11 mouse cellular contexts compared by ENCODE assay signal in the genomic region with DNA sequence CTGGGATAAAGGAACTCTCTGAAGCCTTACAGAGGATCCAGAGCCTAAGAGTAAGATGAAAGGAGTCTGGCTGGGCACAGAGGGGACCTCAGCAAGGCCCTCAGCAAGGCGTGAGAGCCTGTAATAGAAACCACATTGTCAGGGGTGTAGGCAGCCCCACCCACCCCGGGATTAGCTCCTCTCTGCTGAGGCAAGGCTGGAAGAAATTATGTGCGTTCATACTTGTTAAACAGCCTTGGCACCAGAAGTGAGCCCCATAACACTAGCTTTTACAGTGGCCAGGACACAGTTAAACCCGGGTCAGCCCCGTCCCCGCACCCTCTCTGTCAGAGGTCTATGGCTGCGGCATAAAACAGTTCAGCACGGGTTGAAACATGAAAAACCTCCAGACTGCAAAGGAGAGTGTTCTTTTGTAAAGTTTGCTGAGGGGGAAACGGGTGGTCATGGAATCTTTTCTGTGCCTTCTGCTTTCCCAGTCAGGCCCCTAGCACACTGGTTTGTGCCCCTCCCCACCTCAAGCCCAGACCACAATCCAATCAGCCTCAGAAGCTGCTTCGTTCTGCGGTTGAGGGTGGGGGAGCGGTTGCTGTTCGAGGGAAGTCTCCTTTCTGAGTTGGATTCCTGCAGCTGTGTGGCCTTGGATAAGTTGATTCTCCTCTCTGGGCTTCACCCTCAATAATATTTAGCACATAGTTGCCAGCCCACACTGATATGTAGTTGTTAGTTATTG.
DNase-seq lines count a peak whose midpoint lies in the region; ATAC-seq and TF ChIP-seq lines count a peak whose summit lies in the region.
"Had no signal": no experiment of that assay in that cellular context is flagged by ENCODE, and none has a peak within 500 bp of the region (broad histone marks: within the 10 kb centered on the region; RNA-seq: fewer than 3 reads in every experiment).

No protein-coding gene starts in this region.

- DNase-seq in gastrocnemius, postnatal 14 days = peak; percentile 19
- DNase-seq in gastrocnemius, adult 8-10 months (ENCODE audit: low spot score in 2 of 2) = no peak
- peak; percentile 42 for DNase-seq in lung, embryonic 14.5 days
- no peak for DNase-seq in lung, postnatal 4 days
- DNase-seq in embryo, embryonic 11 days = peak; percentile 80
- DNase-seq in retina, embryonic 14.5 days (ENCODE audit: low spot score) = no peak
- DNase-seq in lung, postnatal 0 days (ENCODE audit: low spot score) = no peak
- DNase-seq: heart, postnatal 10 days; lung, postnatal 14 days had no signal

- H3K36me3 ChIP-seq in lung, embryonic 14.5 days (ENCODE audit: insufficient read depth) = no peaks in the 10 kb centered on the region
- no peaks in the 10 kb centered on the region for H3K36me3 ChIP-seq in lung, postnatal 0 days (ENCODE audit: insufficient read depth, low read length)

- 15% methylated on average over 13 of the region's 13 CpGs for WGBS in lung, embryonic 14.5 days
- 20% methylated on average over 13 of the region's 13 CpGs for WGBS in lung, postnatal 0 days

- intact Hi-C loops in gastrocnemius, postnatal 14 days (cut with DNase I; ENCODE audit: low total_unique reads) = no loop called here

- no peaks in the 10 kb centered on the region for H3K9me3 ChIP-seq in lung, embryonic 14.5 days (ENCODE audit: low read depth, low read length)
- no peaks in the 10 kb centered on the region for H3K9me3 ChIP-seq in lung, postnatal 0 days (ENCODE audit: low read length)
- H3K9me3 ChIP-seq: forebrain, embryonic 13.5 days had no signal

- 0 out of 2 replicates have a peak, but pooled peaks have one; percentile 18 for ATAC-seq in lung, embryonic 14.5 days (ENCODE audit: insufficient read depth)
- ATAC-seq in megakaryocyte, adult 5-6 weeks (ENCODE audit: poor library complexity, severe bottlenecking) = peak; percentile 14; the same call in 1 of the 2 replicates
- no peak for ATAC-seq in lung, postnatal 0 days
- ATAC-seq: forebrain, embryonic 13.5 days had no signal

- TF ChIP-seq EP300 in lung, postnatal 0 days (IDR thresholded peaks at IDR 0.05) = no peak

- H3K27ac ChIP-seq in lung, embryonic 14.5 days (ENCODE audit: low read depth) = peak overlapping the region; percentile 54; the same call in 1 of the 2 replicates
- no peak overlapping the region for H3K27ac ChIP-seq in lung, postnatal 0 days (ENCODE audit: low read length)
- H3K27ac ChIP-seq: forebrain, embryonic 13.5 days had no signal

- no peak overlapping the region; the same call in 1 of the 2 replicates for H3K4me2 ChIP-seq in lung, embryonic 14.5 days
- no peak overlapping the region for H3K4me2 ChIP-seq in lung, postnatal 0 days (replicated peaks; ENCODE audit: low read depth, low read length)
- H3K4me2 ChIP-seq: forebrain, embryonic 13.5 days had no signal

- H3K4me1 ChIP-seq in lung, embryonic 14.5 days (ENCODE audit: insufficient read depth) = peaks cover 42% of the 10 kb centered on the region
- peaks cover 7% of the 10 kb centered on the region; the same call in 1 of the 2 replicates for H3K4me1 ChIP-seq in lung, postnatal 0 days (ENCODE audit: insufficient read depth, low read depth, low read length)

- no peak for TF ChIP-seq CTCF in lung, embryonic 14.5 days (IDR thresholded peaks at IDR 0.05; ENCODE audit: low read depth)
- no peak for TF ChIP-seq CTCF in lung, postnatal 0 days (IDR thresholded peaks at IDR 0.05)

- no peak overlapping the region for H3K4me3 ChIP-seq in lung, embryonic 14.5 days (ENCODE audit: low read depth, low read length)
- no peak overlapping the region for H3K4me3 ChIP-seq in lung, postnatal 0 days (ENCODE audit: low read depth, low read length)
- H3K4me3 ChIP-seq: forebrain, embryonic 13.5 days had no signal

- H3K9ac ChIP-seq in lung, embryonic 14.5 days = no peak overlapping the region
- H3K9ac ChIP-seq in lung, postnatal 0 days (replicated peaks; ENCODE audit: low read depth) = no peak overlapping the region
- H3K9ac ChIP-seq: forebrain, embryonic 13.5 days had no signal

- no peaks in the 10 kb centered on the region for H3K27me3 ChIP-seq in lung, embryonic 14.5 days (ENCODE audit: insufficient read depth, low read length)
- H3K27me3 ChIP-seq in lung, postnatal 0 days (replicated peaks; ENCODE audit: insufficient read depth, low read length) = no peaks in the 10 kb centered on the region

Comparison
In these comparisons a context has a peak if more than half of its experiments do, and no peak if none do; other contexts are left out.
1. DNase-seq: peak in gastrocnemius, postnatal 14 days (single experiment), lung, embryonic 14.5 days (single experiment) and embryo, embryonic 11 days (single experiment); none in gastrocnemius, adult 8-10 months (0 of 2), lung, postnatal 4 days (0 of 2), retina, embryonic 14.5 days (single experiment) and lung, postnatal 0 days (single experiment).